Mouse (Mus musculus): ENCODE measurements around the gene Cfap77. TPM values are rescaled to one million over a fixed set of nuclear protein-coding genes. Genes with fewer than 3 reads are reported as not detected.

The Cfap77 gene
- polyA plus RNA-seq, 1 experiment from 2014 or later: 0.51 TPM

GRCm38 (mm10) chr2:28884914-28885313, 170.0 kb downstream of the Cfap77 start:
- no peaks in the 10 kb centered on the region for H3K27me3 ChIP-seq (ENCODE audit: control insufficient read depth, insufficient read depth, low read length)
- no peak overlapping the region for H3K27ac ChIP-seq (ENCODE audit: low read depth, low read length)
- H3K4me1 ChIP-seq (replicated peaks; ENCODE audit: control insufficient read depth, insufficient read depth, low read length): no peaks in the 10 kb centered on the region
- no peak overlapping the region for H3K9ac ChIP-seq (ENCODE audit: low read depth, low read length)
- WGBS: 80% methylated on average over 4 of the region's 4 CpGs
- no peak for DNase-seq (ENCODE audit: low spot score)
- no peak overlapping the region for H3K4me2 ChIP-seq (replicated peaks; ENCODE audit: low read depth, low read length)
- H3K36me3 ChIP-seq (ENCODE audit: control insufficient read depth, insufficient read depth, low read length): 0 out of 2 replicates have a peak, but pooled peaks cover 3% of the 10 kb centered on the region
- no peak for ATAC-seq (ENCODE audit: low FRiP score)
- H3K9me3 ChIP-seq (ENCODE audit: control insufficient read depth, low read length): no peaks in the 10 kb centered on the region
- no peak overlapping the region for H3K4me3 ChIP-seq (ENCODE audit: low read depth, low read length)

GRCm38 (mm10) chr2:28882826-28883485, 171.9 kb downstream of the Cfap77 start:
- no peaks in the 10 kb centered on the region for H3K4me1 ChIP-seq (replicated peaks; ENCODE audit: control insufficient read depth, insufficient read depth, low read length)
- no peak overlapping the region for H3K4me3 ChIP-seq (ENCODE audit: low read depth, low read length)
- H3K9ac ChIP-seq (ENCODE audit: low read depth, low read length): no peak overlapping the region
- H3K36me3 ChIP-seq (ENCODE audit: control insufficient read depth, insufficient read depth, low read length): 0 out of 2 replicates have a peak, but pooled peaks cover 3% of the 10 kb centered on the region
- no peak overlapping the region for H3K27ac ChIP-seq (ENCODE audit: low read depth, low read length)
- ATAC-seq (ENCODE audit: low FRiP score) (no peak), DNase-seq (ENCODE audit: low spot score) (no peak)
- 81% methylated on average over 6 of the region's 6 CpGs for WGBS
- no peaks in the 10 kb centered on the region for H3K27me3 ChIP-seq (ENCODE audit: control insufficient read depth, insufficient read depth, low read length)
- H3K4me2 ChIP-seq (replicated peaks; ENCODE audit: low read depth, low read length): no peak overlapping the region
- H3K9me3 ChIP-seq (ENCODE audit: control insufficient read depth, low read length): no peaks in the 10 kb centered on the region

GRCm38 (mm10) chr2:28882047-28882446, 172.8 kb downstream of the Cfap77 start:
- no peak for DNase-seq (ENCODE audit: low spot score)
- Histone ChIP-seq H3K4me1 (replicated peaks; ENCODE audit: control insufficient read depth, insufficient read depth, low read length) (no peaks in the 10 kb centered on the region), H3K36me3 (ENCODE audit: control insufficient read depth, insufficient read depth, low read length) (0 out of 2 replicates have a peak, but pooled peaks cover under 1% of the 10 kb centered on the region), H3K27ac (ENCODE audit: low read depth, low read length) (no peak overlapping the region), H3K4me2 (replicated peaks; ENCODE audit: low read depth, low read length) (no peak overlapping the region), H3K27me3 (ENCODE audit: control insufficient read depth, insufficient read depth, low read length) (no peaks in the 10 kb centered on the region), H3K4me3 (ENCODE audit: low read depth, low read length) (no peak overlapping the region), H3K9me3 (ENCODE audit: control insufficient read depth, low read length) (no peaks in the 10 kb centered on the region), H3K9ac (ENCODE audit: low read depth, low read length) (no peak overlapping the region)
- 89% methylated on average over 3 of the region's 3 CpGs for WGBS
- ATAC-seq (ENCODE audit: low FRiP score): no peak

GRCm38 (mm10) chr2:28881275-28881674, 173.6 kb downstream of the Cfap77 start:
- Histone ChIP-seq H3K9ac (ENCODE audit: low read depth, low read length) (no peak overlapping the region), H3K27me3 (ENCODE audit: control insufficient read depth, insufficient read depth, low read length) (no peaks in the 10 kb centered on the region), H3K27ac (ENCODE audit: low read depth, low read length) (no peak overlapping the region), H3K4me1 (replicated peaks; ENCODE audit: control insufficient read depth, insufficient read depth, low read length) (no peaks in the 10 kb centered on the region), H3K4me3 (ENCODE audit: low read depth, low read length) (no peak overlapping the region), H3K9me3 (ENCODE audit: control insufficient read depth, low read length) (no peaks in the 10 kb centered on the region), H3K36me3 (ENCODE audit: control insufficient read depth, insufficient read depth, low read length) (no peaks in the 10 kb centered on the region), H3K4me2 (replicated peaks; ENCODE audit: low read depth, low read length) (no peak overlapping the region)
- ATAC-seq (ENCODE audit: low FRiP score): no peak
- DNase-seq (ENCODE audit: low spot score): no peak
- WGBS: 94% methylated on average over 3 of the region's 3 CpGs

Other genes starting within 250 kb of the Cfap77 start
- gene Gtf3c4, start 214.7 kb downstream of the Cfap77 start, polyA plus RNA-seq (2014; fragmentation: Nextera tagmentation; extraction: Ambion mirVana): 29.5 and 33.3 TPM in 2 replicates
- 18.5 and 19.8 TPM in 2 replicates for gene Ddx31, start 214.7 kb downstream of the Cfap77 start, polyA plus RNA-seq (2014; fragmentation: Nextera tagmentation; extraction: Ambion mirVana)
- gene Barhl1, start 138.4 kb downstream of the Cfap77 start, polyA plus RNA-seq (2014; fragmentation: Nextera tagmentation; extraction: Ambion mirVana): 9.4 and 9.9 TPM in 2 replicates
- gene Ttf1, start 5.2 kb upstream of the Cfap77 start, polyA plus RNA-seq (2014; fragmentation: Nextera tagmentation; extraction: Ambion mirVana): 11.2 and 11.6 TPM in 2 replicates
- 12.6 and 21.8 TPM in 2 replicates for gene Setx, start 69.1 kb upstream of the Cfap77 start, polyA plus RNA-seq (2014; fragmentation: Nextera tagmentation; extraction: Ambion mirVana)
- 2.7 and 2.8 TPM in 2 replicates for gene Ntng2, start 197.9 kb upstream of the Cfap77 start, polyA plus RNA-seq (2014; fragmentation: Nextera tagmentation; extraction: Ambion mirVana)

Data from hindbrain, embryonic 11.5 days (tissue).